ENCODE assay signal across 8 mouse cellular contexts in genomic region chr17:23548615-23549014, GRCm38 (mm10). TPM values are rescaled to one million over a fixed set of nuclear protein-coding genes. Genes with fewer than 3 reads are reported as not detected.
A peak's percentile ranks its signal among the peaks of the same experiment; 100 is the strongest.
DNase-seq lines count a peak whose midpoint lies in the region; ATAC-seq lines count a peak whose summit lies in the region.

No protein-coding gene starts in this region.

- intact Hi-C loops in gastrocnemius, postnatal 14 days (cut with DNase I; ENCODE audit: low total_unique reads): no loop called here
- intact Hi-C loops in left cerebral cortex, postnatal 14 days (cut with DNase I): loop anchor here (5.0 kb wide), 1 partner anchor 356 kb away; the partner anchor contains the start of gene Zfp40

- H3K4me3 ChIP-seq in intestine, embryonic 15.5 days (replicated peaks): peak overlapping the region; percentile 54

- no peaks in the 10 kb centered on the region for H3K9me3 ChIP-seq in intestine, embryonic 15.5 days

- H3K27me3 ChIP-seq in intestine, embryonic 15.5 days (replicated peaks): no peaks in the 10 kb centered on the region

- peak; percentile 92 for DNase-seq in adrenal gland, adult 2 months
- peak; percentile 97 for DNase-seq in embryo, embryonic 10.5 days (ENCODE audit: low spot score)
- DNase-seq in gastrocnemius, postnatal 14 days: peak; percentile 38
- DNase-seq in left cerebral cortex, postnatal 14 days (ENCODE audit: low spot score in 2 of 2): peak; percentile 63 to 92
- peak; percentile 82 to 89 for DNase-seq in right cerebral cortex, postnatal 10 days (ENCODE audit: low spot score in 2 of 2)

- peak; percentile 34 for ATAC-seq in intestine, embryonic 15.5 days
- ATAC-seq in megakaryocyte progenitor cell, adult 5-6 weeks (replicated peaks; ENCODE audit: poor library complexity): peak; percentile 38
- ATAC-seq in inflammation-experienced regulatory T-cells, adult 6 months: no peak

- H3K27ac ChIP-seq in intestine, embryonic 15.5 days: no peak overlapping the region

- no peaks in the 10 kb centered on the region for H3K36me3 ChIP-seq in intestine, embryonic 15.5 days

- H3K4me1 ChIP-seq in intestine, embryonic 15.5 days (replicated peaks): peaks cover 15% of the 10 kb centered on the region

- 1% methylated on average over 15 of the region's 15 CpGs for WGBS in intestine, embryonic 15.5 days

- H3K9ac ChIP-seq in intestine, embryonic 15.5 days: no peak overlapping the region

- H3K4me2 ChIP-seq in intestine, embryonic 15.5 days (replicated peaks): peak overlapping the region; percentile 76

RNA-seq across cellular contexts. Expression of gene Zfp213, which starts 15.4 kb away (rescaled TPM):
- 10 to 100 TPM; 11.0 to 11.6 TPM for total RNA-seq in adrenal gland, adult 2 months (2021)
- 25.5 and 28.1 TPM in 2 replicates for polyA plus RNA-seq in adrenal gland, adult 2 months (2012; rRNA removed)
- total RNA-seq in gastrocnemius, postnatal 14 days (2021): 1 to 10 TPM; 2.2 to 2.6 TPM
- polyA plus RNA-seq in intestine, embryonic 15.5 days (2015; fragmentation: Nextera tagmentation; extraction: Ambion mirVana): 15.2 and 17.7 TPM in 2 replicates
- total RNA-seq in left cerebral cortex, postnatal 14 days (2021): 1 to 10 TPM; 6.6 to 6.8 TPM
- total RNA-seq in megakaryocyte progenitor cell, adult 5-6 weeks (2015): 3.6 and 5.3 TPM in 2 replicates
- 6.5 and 9.2 TPM in 2 replicates for total RNA-seq in megakaryocyte progenitor cell, adult 5-6 weeks (2017)
- 1 to 10 TPM; 4.0 to 5.5 (median 4.8) TPM for polyA plus RNA-seq in inflammation-experienced regulatory T-cells, adult 6 months (2017; shearing (Covaris generic))

RNA-seq across cellular contexts. Expression of gene Zfp13, which starts 50.7 kb away (rescaled TPM):
- total RNA-seq in adrenal gland, adult 2 months (2021): 10 to 100 TPM in 1 of 2 experiments, 1 to 10 TPM in 1; 6.6 to 12.4 TPM
- polyA plus RNA-seq in adrenal gland, adult 2 months (2012; rRNA removed): 25.1 and 25.4 TPM in 2 replicates
- 1 to 10 TPM; 4.9 TPM for total RNA-seq in gastrocnemius, postnatal 14 days (2021)
- polyA plus RNA-seq in intestine, embryonic 15.5 days (2015; fragmentation: Nextera tagmentation; extraction: Ambion mirVana): 10.4 and 10.5 TPM in 2 replicates
- total RNA-seq in left cerebral cortex, postnatal 14 days (2021): 10 to 100 TPM; 28.3 to 29.0 TPM
- 0.37 TPM in 1 of 2 replicates, not detected in the other for total RNA-seq in megakaryocyte progenitor cell, adult 5-6 weeks (2015)
- total RNA-seq in megakaryocyte progenitor cell, adult 5-6 weeks (2017): 0.92 and 1.3 TPM in 2 replicates
- polyA plus RNA-seq in inflammation-experienced regulatory T-cells, adult 6 months (2017; shearing (Covaris generic)): under 1 TPM in 1 of 3 experiments, not detected in 2; 0.71 TPM

RNA-seq across cellular contexts. Expression of gene Zscan10, which starts 52.0 kb away (rescaled TPM):
- not detected for total RNA-seq in adrenal gland, adult 2 months (2021)
- 0.04 TPM in 1 of 2 replicates, not detected in the other for polyA plus RNA-seq in adrenal gland, adult 2 months (2012; rRNA removed)
- total RNA-seq in gastrocnemius, postnatal 14 days (2021): not detected
- polyA plus RNA-seq in intestine, embryonic 15.5 days (2015; fragmentation: Nextera tagmentation; extraction: Ambion mirVana): 0.14 TPM in 1 of 2 replicates, not detected in the other
- total RNA-seq in left cerebral cortex, postnatal 14 days (2021): not detected
- total RNA-seq in megakaryocyte progenitor cell, adult 5-6 weeks (2015): not detected in 2 replicates
- total RNA-seq in megakaryocyte progenitor cell, adult 5-6 weeks (2017): not detected in 2 replicates
- polyA plus RNA-seq in inflammation-experienced regulatory T-cells, adult 6 months (2017; shearing (Covaris generic)): 1 to 10 TPM in 2 of 3 experiments, under 1 TPM in 1; 0.73 to 3.1 (median 1.2) TPM

Comparison
In these comparisons a context has a peak if more than half of its experiments do, and no peak if none do; other contexts are left out.
1. DNase-seq: peak in every context shown above with its lines; median percentile 97 in embryo, embryonic 10.5 days; 92 in adrenal gland, adult 2 months; 86 in right cerebral cortex, postnatal 10 days; 78 in left cerebral cortex, postnatal 14 days; 38 in gastrocnemius, postnatal 14 days.